Mouse (Mus musculus) bone marrow macrophage, adult 2 months (primary cell): Measurements from ENCODE around the gene Igf2.

ENCODE experiments used
- CTCF ChIP-seq: IDR thresholded peaks from 2 replicates; pipeline ENCODE4 v1.5.1; 2012; ENCODE audit warnings: low read depth, mild to moderate bottlenecking, low read length, moderate library complexity
- POLR2A ChIP-seq: IDR thresholded peaks from 2 replicates; pipeline ENCODE4 v1.6.1; 2012; ENCODE audit warnings: mild to moderate bottlenecking, low read depth, low read length, borderline replicate concordance

DNA sequence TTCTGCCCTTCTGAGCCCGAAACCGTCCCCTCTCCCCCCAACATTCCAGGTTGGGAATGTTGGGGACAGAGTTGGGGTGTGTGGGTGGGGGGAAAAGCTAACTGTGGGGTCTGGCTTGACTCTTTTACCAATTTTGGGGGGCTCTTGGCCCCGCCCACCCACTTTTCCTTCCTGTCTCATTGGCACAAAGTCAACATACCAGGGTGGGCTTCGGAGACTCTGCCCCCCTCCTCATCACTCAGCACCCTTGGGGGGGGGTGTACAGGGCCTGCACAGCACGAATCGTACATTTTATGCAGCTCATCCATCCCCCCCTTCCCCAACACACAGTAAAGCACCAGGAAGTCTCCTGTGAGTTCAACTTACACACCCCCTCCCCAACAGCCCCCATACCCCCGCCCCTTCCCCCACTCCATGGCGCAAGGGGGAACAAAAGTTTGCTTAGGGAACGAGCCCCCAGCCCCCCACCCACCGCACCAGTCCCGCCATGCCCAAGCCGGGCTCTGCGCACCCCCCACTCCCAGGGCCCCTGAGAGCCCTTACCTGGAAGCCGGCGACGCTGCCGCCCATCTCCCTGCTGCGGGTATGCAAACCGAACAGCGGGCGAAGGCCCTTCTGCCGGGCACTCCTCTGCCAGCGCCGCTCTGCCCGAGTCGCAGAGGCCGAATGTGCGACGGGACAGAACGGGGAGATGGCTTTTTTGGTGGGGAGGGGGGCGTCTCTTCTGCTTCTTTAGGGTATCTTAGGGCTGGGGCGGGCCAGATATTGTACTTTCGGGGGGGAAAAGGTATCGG, 8.6 kb downstream of the Igf2 start:
- TF ChIP-seq CTCF (no peak), POLR2A (no peak)
